Mouse (Mus musculus) granulocyte monocyte progenitor cell, adult 5-6 weeks (primary cell): ENCODE measurements at regions not wholly inside any gene's neighbourhood (a gene's known extent, or its start where the extent isn't known, plus 50 kb on each side); places are given as distances from the start of the nearest gene placed in this dataset.
A peak's percentile ranks its signal among the peaks of the same experiment; 100 is the strongest.

Experiments used
- ATAC-seq: replicated peaks from 2 replicates; pipeline ENCODE4 v1.8.0; 2016; ENCODE audit warnings: mild to moderate bottlenecking, moderate TSS enrichment, inconsistent platforms; ENCODE audit not compliant: poor library complexity, severe bottlenecking

DNA sequence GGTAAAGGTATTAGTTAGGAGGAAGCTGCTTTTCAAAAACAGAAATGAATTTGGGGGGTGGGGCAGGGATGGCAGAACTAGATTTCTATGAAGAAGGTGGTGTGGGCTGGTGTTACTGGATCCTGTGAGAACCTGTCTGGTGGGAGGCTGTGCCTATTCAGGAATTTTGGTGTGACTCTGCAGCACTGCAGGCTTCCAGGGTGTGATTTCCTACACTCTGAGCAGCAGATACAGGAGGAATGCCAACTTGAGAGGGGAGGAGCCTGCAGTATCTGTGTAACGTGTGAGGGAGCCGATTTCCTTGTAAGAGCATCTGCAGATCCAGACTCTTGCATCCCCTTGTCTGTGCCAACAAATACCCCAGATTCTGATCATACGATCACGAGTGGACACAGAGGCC is 231.1 kb downstream of the Gadd45g start:
- no peak for ATAC-seq

DNA sequence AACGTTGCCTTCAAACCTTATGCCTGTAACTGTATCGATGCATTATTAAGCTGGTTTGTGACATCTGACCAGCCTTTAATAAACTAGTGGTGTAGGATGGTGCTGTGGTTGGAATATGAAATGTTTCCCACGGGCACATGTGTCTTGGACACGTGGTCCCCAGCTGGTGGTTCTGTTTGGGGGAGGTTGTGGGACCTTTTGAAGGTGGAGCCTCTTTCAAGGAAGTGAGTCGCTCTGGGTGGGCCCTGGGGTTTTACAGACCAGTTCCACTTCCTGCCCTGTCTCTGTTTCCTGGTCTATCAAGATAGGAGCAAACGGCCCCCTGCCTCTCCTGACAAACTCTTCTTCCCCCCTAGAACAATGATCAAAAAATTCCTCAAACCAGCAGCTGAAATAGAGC is 232.1 kb downstream of the Gadd45g start:
- ATAC-seq: peak; percentile 92

DNA sequence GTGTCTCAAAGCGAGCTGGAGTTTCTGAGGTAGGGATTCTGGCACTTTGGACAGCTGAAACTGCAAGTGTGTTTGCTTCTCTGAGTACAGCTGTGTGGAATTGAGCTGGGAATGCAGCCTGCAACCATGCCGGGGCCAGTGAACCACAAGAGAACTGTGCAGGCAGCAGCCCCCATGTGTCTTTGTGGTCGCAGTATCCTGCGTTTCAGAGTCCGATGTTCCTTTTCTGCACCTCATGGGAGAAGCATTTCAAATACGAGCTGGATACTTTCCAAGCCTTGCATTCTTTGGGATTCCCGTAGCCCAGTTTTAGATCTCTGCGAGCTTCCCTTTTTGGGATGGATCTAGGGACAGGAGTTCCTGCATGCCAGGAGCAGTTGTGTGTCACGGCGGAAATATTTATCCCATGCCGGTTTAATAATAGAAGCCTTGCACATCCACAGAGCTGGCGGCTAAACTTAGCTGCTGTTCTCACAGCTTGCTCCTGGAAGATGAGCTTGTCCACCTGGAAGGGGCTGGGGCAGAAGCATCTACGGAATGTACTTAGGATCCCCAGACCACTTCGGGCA is 233.3 kb downstream of the Gadd45g start:
- ATAC-seq: no peak

DNA sequence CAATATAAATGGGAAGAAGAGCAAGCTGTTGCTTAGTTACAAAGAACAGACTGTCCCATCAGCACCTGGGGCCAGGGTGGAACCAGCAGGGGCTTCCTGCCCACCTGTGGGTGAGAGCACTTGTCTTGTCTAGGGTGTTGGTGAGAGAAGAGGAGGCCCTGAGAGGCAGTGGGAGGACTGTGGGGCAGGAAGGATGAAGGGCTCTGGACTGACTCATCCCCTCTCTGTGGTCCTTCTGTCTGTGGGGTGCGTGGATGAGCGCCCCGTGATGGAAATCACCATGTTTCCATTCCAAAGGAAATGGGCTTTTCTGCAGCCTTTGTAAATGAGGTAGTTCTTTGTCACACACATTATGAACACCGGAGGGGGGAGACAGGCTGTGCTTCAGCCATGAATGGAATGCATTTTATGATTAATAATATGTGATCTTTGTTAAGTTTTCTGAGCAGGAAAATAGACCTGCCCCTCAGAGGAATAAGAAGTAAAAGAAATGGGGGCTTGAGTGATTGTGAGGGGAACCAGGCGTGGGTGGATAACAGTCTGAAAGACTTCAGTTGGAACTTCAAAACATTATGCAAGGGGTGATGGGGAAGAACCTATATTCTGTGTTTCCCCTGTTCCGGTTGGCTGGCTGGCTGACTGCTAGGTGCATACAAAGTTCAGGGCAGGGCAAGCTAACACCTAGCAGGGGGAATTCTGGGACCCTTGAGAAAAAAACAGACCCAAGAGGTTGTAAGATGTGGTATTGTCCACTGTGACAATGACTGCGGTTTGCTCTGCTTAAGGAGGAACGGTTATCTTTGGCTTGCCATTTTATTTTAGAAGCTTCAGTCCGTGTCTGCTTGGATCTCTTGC is 237.3 kb downstream of the Gadd45g start:
- no peak for ATAC-seq

DNA sequence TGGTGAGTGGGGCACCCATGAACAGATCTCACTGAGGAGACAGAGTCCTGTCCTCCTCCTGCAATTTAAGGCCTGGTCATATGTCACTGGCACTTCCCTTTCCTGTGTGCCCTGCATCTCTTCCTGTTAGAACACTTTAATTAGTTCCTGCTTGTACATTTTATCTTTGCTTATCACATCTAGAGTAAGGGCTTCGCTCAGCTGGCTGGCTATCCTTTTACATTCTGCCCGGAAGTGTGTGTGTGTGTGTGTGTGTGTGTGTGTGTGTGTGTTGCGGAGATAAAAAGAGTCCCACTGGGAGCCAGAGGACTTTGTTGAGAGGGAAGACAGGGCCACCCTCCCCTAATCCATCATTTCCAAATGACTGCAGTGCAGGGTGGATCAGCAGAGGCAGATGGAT is 238.6 kb downstream of the Gadd45g start:
- peak; percentile 76 for ATAC-seq

DNA sequence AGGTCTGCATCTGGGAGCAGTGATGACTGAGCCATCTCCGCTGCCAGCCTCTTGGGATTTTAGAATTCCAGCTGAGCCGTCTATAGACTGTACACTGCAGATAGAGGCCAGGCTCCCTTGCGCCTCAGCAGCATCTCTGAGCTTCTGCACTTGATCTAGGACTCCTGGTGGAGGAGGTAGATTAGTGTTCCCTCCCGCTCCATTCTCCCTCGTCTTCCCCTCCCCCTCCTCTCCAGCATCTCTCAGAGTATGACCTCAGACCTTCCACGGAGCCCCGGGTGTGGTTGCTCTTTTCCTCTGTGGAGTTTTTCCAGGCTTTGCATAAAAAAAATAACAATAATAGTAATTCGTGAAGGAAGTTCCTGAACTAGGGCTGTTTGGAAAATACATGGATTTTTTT is 241.8 kb downstream of the Gadd45g start:
- ATAC-seq: no peak

DNA sequence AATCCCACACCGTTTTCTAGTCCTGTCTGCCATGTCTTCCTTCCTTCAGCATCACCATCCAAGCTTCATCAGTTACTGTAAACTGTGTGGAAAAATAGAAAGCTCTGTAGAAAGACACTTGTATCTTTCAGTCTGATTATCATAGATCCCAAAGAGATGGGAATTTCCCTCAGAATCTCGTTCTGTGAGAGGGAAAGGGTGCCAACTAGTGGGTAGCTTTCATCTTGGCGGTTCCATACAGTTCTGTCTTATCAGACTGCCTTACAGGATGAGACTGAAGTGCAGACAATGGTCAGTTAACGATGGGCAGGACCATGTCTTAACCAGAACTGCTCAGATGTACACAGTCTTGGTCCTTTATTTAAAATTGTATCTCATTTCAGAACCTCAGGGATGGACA is 243.9 kb downstream of the Gadd45g start:
- no peak for ATAC-seq

DNA sequence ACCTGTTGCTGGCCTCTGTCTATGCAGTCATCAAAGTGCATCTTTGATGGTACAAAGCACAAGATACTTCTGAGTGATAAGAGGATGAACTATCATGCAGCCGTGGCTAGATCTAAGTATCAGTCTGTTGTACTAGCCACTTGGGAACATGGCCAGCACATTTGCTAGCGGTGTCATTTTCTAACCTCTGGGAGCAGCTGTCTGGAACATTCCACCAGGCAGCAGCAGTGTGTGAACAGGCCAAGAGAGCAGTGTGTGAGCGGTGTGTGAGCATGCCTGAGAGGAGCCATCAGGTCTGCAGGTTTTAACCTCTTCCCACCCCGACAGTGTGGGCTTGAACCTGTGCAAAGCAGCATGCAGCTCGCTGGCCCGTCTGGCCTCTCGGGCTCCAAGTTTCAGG is 248.3 kb downstream of the Gadd45g start:
- ATAC-seq: no peak

DNA sequence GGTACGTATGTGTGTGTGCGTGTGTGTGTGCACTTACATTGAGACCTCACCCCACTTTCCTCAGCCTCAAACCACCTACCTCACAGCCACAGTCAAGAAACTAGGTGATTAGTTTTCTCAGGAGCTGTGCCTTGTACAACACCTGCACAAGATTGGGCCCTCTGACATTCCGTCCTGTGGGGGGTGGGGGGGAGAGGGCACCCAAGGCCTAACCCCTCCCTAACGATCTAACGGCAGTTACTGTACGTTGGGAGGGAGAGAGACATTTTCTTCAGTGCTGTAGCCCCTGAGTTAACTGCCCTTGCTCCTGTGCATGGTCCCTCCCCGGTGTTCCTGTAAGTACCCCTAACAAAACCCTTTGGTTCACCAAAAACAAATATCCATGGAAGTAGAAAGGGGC is 250.0 kb downstream of the Gadd45g start:
- ATAC-seq: no peak

DNA sequence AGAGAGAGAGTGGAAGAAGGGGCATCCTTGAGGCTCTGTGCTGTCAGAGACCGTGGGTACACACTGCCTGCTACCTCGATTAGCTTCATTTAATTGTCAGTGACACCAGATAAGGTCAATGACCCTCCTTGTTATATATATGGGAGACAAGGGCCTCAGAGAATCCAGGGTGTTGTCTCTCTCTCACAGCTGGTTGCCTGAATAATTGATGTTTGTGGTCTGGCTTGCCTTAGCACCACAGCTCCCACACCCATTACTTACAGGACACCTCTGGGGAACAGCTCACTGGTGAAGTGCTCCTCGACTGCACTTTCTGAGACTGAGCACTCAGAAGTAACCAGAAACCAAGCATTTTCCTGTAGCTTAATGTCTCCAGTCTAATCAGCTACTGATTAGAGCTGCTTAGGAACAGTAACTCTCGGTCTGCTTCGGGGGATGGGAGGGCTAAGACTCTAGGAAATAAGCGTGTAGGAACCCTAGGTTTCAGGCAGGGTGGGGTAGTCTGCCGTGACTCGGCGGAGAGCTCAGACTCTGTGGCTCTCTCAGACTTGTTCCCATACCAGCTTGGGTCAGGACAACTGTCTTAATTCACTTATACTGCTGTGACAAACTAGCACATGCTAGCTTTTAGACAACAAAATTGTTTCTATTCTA is 259.6 kb downstream of the Gadd45g start:
- ATAC-seq: no peak

DNA sequence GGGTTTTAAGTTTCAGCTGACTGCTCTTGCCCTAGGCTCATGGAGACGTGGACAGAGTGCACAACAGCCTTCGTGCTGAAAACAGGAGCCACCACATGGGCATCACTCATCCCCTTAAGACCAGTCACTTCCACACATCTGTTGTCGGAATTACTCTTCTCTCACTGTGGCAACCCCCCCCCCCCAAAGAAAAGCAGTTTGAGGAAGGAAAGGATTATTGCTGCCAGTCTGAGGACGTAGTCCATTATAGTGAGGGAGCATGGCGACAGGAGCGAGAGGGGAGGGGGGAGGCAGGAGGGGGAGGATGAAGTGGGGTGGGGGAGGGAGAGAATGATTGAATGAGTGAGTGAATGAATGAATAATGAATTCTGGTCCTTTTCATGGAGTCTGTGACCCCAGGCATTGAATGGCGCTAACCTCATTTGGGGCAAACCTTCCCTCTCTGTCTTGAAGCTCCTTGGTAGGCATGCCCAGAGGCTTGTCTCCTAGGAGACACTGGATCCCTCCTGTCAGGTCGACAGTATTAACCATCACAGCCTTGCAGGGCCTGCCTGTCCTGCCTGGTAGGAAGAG is 262.0 kb downstream of the Gadd45g start:
- ATAC-seq: no peak

DNA sequence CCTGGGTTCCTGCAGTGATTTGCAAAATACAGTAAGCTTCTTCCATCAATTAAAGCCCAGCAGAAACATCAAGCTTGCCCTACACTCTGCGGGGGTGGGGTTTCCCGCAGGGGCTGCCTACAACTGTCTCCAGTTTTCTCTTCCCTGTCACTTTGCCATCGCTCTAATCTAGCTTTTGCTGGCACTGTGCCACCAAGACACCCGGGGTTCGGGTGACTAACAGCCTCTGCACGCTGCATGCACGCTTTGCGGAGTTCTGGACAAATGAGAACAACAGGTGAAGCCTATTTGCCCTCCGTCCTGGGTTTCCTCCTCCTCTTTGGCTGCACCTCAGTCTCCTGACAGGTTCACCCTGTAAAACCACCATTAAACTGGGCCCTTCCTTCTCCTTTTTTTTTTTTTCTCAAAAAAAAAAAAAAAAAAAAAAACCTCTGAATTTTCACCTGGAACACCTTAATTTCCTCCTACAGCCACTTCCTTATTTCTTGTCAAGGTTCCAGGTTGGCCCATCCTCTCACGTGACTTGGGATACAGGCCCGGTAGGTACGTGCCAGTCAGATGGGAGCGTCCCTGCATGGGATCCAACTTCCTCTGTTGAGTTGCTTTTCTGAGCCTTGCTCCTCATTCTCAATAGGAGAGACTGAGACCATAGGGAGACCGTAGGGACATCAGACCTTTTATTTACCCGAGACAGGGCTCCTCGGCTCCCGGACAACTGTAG is 262.7 kb downstream of the Gadd45g start:
- no peak for ATAC-seq

DNA sequence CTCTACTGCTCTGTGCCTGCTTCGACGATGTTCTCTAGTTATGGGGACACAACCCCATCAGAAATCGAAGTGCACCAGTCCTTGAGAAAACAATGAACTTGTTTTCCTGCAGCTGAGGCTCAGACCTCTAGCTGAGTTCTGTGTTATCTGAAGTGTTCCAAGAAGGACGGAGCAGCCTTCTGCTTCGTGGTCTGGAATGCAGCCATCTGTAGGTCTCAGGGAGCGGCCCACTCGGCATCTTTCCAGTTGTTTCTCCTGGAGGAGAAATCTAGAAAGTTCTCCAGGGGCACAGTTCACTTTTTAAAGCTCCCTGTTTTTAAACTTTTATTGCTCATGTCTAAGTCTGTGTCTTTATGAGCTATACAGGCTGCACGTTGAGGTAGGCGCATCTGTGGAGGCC is 264.3 kb downstream of the Gadd45g start:
- no peak for ATAC-seq

DNA sequence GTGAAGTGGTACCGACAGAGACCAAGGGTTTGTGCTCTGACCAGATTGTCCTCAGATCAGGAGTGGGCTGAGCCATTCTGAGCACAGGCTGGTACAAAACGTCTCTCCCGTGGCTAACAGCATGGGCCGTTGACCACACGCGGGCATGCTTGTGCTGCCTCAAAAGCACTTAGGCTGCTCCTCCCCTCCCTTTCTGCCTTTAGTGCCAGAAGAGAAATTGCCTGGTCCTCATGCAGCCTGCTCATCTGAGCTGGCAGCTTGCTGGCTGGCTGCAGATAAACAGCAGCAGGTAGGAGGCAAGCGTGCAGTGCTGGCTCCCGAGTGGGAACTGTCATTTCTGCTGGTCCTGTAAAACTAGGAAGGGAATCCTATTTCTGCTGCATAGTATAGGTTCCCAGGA is 267.1 kb downstream of the Gadd45g start:
- no peak for ATAC-seq

DNA sequence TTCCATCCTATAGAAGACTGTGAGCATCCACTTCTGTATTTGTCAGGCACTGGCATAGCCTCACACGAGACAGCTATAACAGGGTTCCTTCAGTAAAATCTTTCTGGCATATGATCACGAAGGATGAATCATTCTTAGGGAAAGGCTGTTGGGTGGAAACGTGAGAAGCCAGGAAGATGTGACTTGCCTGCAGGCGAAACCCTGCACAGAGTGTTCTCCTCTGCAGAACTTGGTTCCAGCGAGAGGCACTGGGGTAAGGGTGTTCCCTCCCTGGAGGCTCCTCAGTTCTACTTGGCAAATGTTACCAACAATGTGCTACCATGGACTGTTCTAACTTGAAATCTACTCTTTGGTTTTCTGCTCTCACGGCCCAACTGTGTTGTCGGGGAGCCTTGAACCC is 268.0 kb downstream of the Gadd45g start:
- ATAC-seq: no peak

DNA sequence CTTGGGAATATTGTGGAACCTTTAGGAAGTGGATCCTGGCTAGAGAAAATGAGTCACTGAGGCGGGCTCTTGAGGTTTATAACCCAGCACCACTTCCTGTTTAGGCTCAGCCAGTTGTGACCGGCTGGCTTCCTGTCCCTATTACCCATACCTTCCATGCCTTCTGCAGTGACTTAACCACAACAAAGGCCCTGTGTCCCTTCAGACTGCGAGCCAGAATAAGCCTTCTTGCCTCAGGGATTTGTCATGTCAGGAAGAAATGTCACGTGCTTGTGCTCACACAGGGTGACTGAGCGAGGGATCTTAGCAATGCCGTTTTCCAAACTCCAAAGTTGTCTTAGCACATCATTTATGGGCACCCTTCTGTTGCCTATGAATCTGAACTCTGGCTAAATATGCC is 268.5 kb downstream of the Gadd45g start:
- peak; percentile 71 for ATAC-seq

DNA sequence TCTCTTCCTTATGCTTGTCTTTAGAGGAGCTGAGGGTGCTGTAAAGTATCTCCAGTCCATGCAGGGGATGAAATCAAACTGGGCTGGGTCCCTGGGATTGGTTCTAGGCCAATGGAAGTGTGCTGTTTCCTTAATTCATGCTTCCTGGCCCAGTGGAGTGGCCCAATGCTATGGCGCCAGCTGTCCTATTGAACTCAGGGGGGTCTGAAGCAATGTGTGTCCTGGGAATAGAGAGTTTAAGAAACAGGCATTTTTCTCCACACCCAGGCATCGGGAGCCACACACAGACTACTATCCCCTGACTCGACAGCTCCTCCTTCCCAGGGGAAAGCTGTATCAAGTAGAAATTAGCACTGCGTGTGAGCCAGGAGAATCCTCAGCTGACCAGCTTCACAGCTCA is 269.8 kb downstream of the Gadd45g start:
- ATAC-seq: no peak

DNA sequence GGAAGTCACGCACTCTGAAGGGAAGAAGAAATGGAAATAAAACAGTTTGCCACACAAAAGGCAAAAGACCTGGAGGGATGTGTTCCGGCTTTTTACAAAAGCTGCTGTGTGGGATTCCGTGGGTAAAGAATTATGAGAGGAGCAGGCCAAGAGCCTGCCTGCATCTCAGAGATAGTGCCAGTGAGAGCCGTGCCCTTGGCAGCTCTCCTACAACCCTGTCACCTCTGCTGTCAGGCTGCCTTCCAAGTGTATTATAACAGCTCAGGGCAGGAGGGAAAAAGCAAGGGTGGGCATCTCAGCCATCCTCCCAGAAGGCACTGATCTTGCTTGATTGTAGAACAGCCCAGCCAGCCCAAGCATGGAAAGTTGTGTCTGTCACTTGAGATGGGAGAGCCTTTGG is 270.3 kb downstream of the Gadd45g start:
- no peak for ATAC-seq

DNA sequence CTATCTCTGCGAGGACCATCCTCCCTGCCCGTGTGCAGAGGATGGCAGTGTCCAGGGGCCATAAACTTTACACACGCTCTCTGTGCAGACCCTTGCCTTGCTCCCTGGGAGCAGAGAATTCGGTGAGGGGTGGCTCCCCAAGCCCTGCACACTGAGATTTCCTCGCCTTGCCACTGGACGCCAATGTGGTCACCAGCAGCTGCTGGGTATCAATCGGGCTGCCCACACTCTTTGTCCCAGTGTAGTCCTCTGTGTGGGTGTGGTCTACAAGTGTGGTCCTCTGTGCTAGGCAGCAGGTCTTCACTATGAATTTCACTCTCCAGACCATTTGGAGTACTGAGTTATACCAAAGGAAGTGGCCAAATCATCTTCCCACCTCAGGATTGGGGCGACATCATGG is 274.3 kb downstream of the Gadd45g start:
- ATAC-seq: no peak

DNA sequence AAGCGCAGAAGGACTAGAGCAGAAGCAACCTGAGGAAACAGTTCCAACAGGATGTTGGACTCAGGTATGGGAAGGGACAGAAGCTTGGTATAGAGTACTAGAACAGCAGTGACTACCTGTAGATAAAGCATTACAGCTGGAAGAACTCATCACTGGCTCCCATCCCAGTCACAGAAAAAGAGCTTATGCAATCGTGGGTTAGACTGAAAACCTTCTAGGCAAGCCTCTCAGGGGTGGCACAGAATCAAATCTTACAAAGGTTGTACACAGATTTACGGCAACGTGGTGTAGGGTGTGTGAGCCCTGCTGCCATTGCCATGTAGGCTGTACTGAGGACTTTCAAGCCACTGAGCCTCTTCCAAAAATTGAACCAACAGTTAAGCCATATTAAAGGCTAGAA is 278.6 kb downstream of the Gadd45g start:
- ATAC-seq: no peak

DNA sequence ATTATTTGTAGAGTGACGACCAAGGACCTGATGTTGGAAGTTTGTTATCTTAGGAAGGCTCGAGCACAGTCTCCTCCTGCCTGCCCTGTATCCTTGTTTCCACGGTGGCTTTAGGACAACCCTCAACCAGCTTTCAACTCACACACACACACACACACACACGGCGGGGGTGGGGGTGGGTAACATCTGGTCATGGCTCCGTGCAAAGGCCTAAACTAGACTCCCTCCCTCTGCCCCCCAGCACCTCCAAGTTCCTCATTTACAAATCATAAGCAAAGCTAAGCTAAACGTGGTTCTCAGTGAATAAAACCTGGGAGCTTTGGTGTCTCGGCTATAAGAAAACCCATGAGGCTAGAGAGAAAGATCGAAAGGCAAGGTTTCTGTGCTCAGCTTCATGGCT is 281.3 kb downstream of the Gadd45g start:
- peak; percentile 63 for ATAC-seq
